Mouse (Mus musculus): Measurements from ENCODE around the gene Hmgb2.

GRCm38 (mm10) chr8:57562741-57563140 lies 51.0 kb downstream of the Hmgb2 start:
- no peak for TF ChIP-seq POLR2A (IDR thresholded peaks at IDR 0.05; ENCODE audit: borderline replicate concordance, extremely low read depth, low read depth, low read length)
- no peak for TF ChIP-seq CTCF (IDR thresholded peaks at IDR 0.05; ENCODE audit: insufficient read depth, low read length)

Data from lung, adult 2 months (tissue).